Mouse (Mus musculus): Measurements from ENCODE around the gene Nab2. TPM values are rescaled to one million over a fixed set of nuclear protein-coding genes. Genes with fewer than 3 reads are reported as not detected.

Nab2 gene
- polyA plus RNA-seq, 1 experiment from 2014 or later = 17.4 TPM

DNA sequence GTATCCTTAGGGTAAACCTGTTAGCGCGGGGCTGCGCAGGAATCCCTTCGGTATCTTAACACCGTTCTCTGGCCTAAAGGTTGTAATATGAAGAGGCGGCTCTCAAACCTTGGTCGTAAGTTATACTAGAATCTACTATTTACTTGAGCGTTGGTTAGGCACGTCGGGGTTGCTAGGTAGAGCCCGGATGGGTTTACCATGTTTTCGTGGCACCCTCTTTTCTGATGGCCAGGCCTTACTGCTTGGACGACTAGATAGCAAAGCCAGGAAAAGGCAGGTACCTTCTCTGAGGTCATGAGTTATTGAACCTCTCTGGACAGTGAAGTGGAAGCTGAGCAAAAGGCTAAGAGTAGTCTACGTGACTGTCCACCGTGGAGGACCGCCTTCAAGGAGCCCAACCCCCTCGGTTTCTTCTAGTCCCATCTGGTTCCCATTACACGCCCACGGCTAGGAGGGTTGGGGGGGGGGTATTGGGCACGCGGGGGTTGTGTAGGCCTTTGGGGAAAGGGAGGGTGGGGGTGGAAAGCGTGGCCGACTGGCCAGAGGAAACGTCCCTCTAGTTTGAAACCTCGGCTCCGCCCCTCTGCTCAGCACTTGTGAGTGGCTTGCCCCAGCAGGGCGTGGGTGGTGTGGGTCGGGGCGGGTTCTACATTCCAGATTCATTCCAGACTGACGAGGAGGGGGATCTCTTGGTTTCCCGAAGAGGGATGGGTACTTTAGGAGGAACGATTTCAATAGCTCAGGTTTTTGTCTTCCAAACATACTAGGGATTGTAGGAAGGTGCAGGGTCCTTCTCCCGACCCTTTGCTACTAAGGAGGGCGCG is 887 bp downstream of the Nab2 start:
- under 1% methylated on average over 35 of the region's 35 CpGs for WGBS
- Histone ChIP-seq H3K4me1 (peaks cover 77% of the 10 kb centered on the region), H3K9me3 (replicated peaks) (no peaks in the 10 kb centered on the region), H3K4me3 (peak overlapping the region; percentile 84), H3K27ac (peak overlapping the region; percentile 97), H3K36me3 (peaks cover 26% of the 10 kb centered on the region), H3K27me3 (ENCODE audit: low read depth, poor library complexity, severe bottlenecking) (peaks cover 33% of the 10 kb centered on the region)
- DNase-seq (ENCODE audit: low spot score) = peak; percentile 89

DNA sequence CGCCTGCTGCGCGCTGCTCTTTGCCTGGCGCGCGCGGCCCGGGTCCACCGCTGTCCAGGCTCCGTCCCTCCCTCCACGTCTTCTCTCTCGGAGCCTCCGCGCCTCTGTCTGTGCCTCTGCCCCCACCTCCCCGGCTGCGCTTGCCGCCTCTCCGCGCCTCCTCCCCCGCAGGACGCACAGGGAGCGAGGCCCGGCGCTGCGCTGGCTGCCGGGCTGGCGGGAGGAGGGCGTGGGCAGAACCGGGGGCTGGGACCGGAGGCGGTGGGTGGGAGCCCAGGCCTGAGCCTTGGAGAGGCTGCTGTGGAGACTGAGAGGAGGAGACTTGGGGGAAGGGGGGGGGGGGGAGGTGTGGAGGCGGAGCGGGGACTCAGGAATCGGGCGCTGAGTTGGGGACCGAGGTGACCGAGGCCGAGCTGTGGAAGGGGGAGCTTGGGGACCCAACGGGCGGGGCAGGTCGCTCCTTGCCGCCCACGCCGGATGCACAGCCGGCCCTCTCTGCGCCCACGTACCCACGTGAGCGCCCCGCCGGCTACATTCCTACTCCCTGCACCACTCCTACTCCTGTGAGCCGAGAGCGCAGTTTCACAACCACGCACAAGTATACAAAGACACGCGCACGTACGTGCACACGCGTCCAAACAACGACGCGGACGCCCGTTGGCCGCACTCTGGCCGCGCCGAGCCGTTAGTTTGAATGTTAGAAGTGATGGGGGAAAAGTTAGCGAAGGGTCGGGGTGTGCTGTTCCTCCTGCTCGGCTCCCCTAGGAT is 1.7 kb downstream of the Nab2 start, which contains the start of gene Nemp1:
Gene Nemp1, plus strand, starts transcription at position 401 of the 768 bp plus-strand sequence.
- Histone ChIP-seq H3K27ac (peak within 1 kb of the TSS; percentile 97), H3K4me3 (peak within 1 kb of the TSS; percentile 84), H3K4me1 (peaks cover 85% of the 10 kb centered on the region), H3K36me3 (peaks cover 33% of the 10 kb centered on the region), H3K9me3 (replicated peaks) (no peaks in the 10 kb centered on the region), H3K27me3 (ENCODE audit: low read depth, poor library complexity, severe bottlenecking) (peaks cover 36% of the 10 kb centered on the region)
- 1% methylated on average over 69 of the region's 73 CpGs for WGBS
- peak; percentile 87 for DNase-seq (ENCODE audit: low spot score)

DNA sequence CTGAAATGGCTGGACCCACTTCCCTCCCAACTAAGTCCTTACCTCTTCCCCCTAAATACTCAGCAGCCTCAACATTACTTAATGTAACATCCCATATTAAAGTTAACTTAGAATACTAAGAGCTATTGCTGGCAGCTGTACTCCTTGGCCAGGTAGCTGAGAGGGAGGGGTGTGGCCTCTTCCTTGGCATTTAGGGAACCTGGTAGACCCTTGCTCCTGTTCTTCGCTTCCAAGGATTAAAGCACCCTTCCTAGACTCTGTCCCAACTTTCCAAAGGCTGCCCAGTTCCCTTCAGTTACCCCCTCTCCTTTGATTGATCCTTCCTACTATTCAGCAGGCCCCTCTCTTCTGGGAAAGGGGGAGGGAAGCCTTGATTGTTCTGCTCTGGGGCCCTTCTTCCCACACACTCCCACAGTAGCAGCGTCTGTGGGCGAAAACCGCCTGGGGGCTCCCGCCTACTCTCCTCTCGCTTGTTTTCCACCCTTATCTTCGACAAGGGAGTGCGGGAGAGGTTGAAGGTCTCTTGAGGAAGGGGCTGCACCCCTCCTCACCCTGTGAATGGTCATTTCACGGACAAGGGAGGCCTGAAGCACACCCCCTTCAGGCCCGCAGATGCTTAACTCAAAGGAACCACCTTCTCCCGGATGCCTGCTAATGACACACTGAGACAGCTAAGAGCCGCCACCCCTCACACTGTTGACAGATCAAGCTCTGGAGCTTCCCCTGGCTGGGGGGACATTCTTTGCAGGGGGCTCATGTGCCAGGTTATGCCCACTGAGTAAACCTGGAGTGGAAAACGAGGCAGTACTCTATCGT is 2.8 kb downstream of the Nab2 start:
- H3K36me3 ChIP-seq = peaks cover 44% of the 10 kb centered on the region
- 3% methylated on average over 14 of the region's 14 CpGs for WGBS
- peaks cover 36% of the 10 kb centered on the region for H3K27me3 ChIP-seq (ENCODE audit: low read depth, poor library complexity, severe bottlenecking)
- no peaks in the 10 kb centered on the region for H3K9me3 ChIP-seq (replicated peaks)
- H3K27ac ChIP-seq = peak overlapping the region; percentile 97
- peaks cover 92% of the 10 kb centered on the region for H3K4me1 ChIP-seq
- peak; percentile 65 for DNase-seq (ENCODE audit: low spot score)
- peak overlapping the region; percentile 84 for H3K4me3 ChIP-seq

DNA sequence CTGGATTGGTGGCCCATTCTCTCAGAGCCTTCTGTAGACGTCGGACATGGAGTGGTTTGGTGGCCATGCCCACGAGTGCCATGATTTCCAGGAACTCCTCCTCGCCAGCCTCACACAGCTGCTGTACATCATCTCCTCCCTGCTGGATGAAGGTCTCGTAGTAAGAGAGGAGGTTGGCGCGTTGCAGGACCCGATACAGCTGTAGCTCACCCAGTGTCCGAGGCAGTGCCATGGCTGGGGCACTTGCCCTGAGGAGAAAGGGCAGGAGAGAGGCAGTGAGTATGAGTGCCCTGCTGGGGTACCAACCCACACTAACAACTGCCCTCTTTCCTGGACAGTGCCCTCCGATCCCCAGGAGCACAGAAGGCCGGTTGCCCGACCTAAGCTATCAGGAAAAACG is 3.5 kb downstream of the Nab2 start:
- peak overlapping the region; percentile 84 for H3K4me3 ChIP-seq
- peaks cover 90% of the 10 kb centered on the region for H3K4me1 ChIP-seq
- no peak for DNase-seq (ENCODE audit: low spot score)
- peaks cover 51% of the 10 kb centered on the region for H3K36me3 ChIP-seq
- H3K27ac ChIP-seq = peak overlapping the region; percentile 97; the same call in 1 of the 2 replicates
- H3K9me3 ChIP-seq (replicated peaks) = no peaks in the 10 kb centered on the region
- WGBS = 24% methylated on average over 13 of the region's 13 CpGs
- H3K27me3 ChIP-seq (ENCODE audit: low read depth, poor library complexity, severe bottlenecking) = peaks cover 36% of the 10 kb centered on the region

DNA sequence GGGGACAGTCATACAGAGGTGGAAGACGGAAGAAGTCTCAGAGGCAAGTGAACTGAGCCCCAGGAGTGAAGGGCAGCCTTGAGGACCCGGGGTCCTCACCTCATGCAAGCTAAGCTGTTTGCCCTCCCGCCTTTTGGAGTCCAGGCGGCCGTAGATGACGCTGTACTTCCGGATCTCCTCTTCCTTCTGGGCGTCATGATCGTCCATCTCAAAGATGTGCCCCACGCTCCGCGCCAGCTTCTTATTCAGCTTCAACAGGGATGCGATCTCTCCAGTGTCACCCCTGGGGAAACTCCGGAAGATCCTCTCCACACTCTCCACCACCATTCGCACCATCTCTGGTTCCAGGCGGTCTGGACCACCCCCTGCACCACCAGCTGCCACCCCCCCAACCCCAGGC is 4.2 kb downstream of the Nab2 start:
- Histone ChIP-seq H3K27me3 (ENCODE audit: low read depth, poor library complexity, severe bottlenecking) (peaks cover 36% of the 10 kb centered on the region), H3K36me3 (peaks cover 58% of the 10 kb centered on the region), H3K4me3 (peak overlapping the region; percentile 84), H3K9me3 (replicated peaks) (no peaks in the 10 kb centered on the region), H3K27ac (0 out of 2 replicates have a peak overlapping the region, but pooled peaks have one; percentile 25), H3K4me1 (peaks cover 90% of the 10 kb centered on the region)
- 16% methylated on average over 16 of the region's 16 CpGs for WGBS
- no peak for DNase-seq (ENCODE audit: low spot score)

DNA sequence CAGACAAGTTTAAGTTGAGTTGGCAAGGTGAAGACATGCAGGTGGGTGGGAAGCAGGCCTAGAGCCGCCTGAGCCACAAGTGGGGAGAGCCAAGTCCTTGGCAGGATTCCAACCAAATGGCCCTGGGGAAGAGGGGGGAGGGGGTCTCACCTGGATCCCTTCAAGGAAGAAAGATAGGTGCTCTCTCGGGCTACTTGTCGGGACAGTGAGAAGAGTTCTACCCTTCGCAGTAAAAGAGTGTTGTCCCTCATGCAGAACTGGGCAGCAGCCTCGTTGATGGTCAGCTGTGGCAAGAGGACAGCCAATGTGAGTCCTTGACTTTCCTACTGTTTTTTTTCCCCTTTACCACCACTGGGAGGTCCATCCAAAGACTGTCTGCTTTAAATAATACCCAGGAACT is 4.8 kb downstream of the Nab2 start:
- H3K36me3 ChIP-seq = peaks cover 59% of the 10 kb centered on the region
- WGBS = 15% methylated on average over 5 of the region's 5 CpGs

DNA sequence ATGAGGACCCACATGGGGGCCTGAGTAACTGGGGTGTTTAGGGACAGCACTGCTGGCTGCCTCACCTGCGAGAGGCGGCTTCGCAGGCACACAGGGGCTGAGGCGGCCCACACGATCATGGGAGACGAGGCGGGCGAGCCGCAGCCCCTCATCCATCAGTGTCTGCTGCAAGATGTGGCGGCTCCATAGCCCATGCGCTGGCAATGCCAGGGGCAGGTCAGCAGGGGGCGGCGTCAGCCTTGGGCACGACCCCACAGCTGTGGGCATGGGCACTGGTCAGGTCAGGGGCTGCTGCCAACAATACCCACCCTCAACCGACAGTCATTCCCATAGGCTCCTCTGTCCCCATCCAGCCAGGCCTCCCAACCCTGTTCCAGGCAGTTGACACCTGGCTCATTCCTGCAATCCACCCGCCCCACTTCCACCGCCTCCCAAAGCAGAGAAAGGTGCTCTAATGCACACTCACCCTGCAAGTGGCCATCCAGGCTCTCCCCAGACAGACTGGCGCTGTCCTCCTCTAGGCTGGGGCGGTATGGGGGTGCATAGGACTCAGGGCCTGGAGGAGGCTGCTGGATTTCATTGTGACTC is 5.6 kb downstream of the Nab2 start:
- 13% methylated on average over 19 of the region's 19 CpGs for WGBS
- Histone ChIP-seq H3K4me3 (peak overlapping the region; percentile 84), H3K4me1 (peaks cover 88% of the 10 kb centered on the region), H3K36me3 (peaks cover 59% of the 10 kb centered on the region), H3K9me3 (replicated peaks) (no peaks in the 10 kb centered on the region), H3K27me3 (ENCODE audit: low read depth, poor library complexity, severe bottlenecking) (peaks cover 36% of the 10 kb centered on the region), H3K27ac (peak overlapping the region; percentile 66)
- DNase-seq (ENCODE audit: low spot score) = peak; percentile 60

More for the DNA sequence above, 4.8 kb downstream of the Nab2 start:
- H3K4me1 ChIP-seq = peaks cover 89% of the 10 kb centered on the region
- no peaks in the 10 kb centered on the region for H3K9me3 ChIP-seq (replicated peaks)
- peaks cover 36% of the 10 kb centered on the region for H3K27me3 ChIP-seq (ENCODE audit: low read depth, poor library complexity, severe bottlenecking)
- peak overlapping the region; percentile 84 for H3K4me3 ChIP-seq
- no peak for DNase-seq (ENCODE audit: low spot score)
- 0 out of 2 replicates have a peak overlapping the region, but pooled peaks have one; percentile 25 for H3K27ac ChIP-seq

DNA sequence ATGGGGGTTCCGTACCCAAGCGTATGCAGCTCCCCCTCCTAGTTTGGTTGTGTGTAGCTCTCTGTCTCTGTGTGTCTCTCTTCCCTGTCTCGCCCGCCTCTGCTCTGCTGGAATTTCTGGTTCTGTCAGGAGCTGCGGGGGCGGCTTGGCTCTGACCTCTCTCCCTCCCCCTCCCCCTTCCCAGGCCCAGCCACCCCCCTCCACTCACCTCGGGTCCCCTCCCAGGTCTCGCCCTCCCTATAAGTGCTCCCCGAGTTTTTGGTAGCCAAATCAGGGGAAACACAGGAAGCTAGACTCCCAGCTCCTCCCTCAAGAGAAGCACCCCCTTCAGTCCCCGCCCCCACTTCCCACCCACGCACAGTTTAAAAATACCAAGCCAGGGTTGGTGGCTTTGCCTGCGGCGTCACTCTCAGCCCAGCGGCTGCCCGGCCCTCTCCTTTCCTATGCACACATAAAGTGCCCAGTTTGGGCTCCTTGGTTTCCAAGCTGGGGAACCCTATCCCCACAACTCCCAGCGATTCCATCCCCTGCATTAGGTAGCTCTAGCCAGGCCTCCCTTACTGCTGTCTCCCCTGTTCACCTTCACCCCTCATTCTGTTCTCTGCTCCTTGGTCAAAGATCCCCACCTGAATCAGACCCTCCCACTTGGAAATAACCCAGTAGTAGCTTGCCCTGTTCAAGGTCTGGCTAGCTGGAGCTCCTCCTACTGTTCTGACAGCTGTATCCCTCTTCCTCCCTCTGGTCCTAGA is 6.3 kb downstream of the Nab2 start:
- Histone ChIP-seq H3K27ac (peak overlapping the region; percentile 66), H3K4me1 (peaks cover 84% of the 10 kb centered on the region), H3K4me3 (peak overlapping the region; percentile 84), H3K36me3 (peaks cover 59% of the 10 kb centered on the region), H3K9me3 (replicated peaks) (no peaks in the 10 kb centered on the region), H3K27me3 (ENCODE audit: low read depth, poor library complexity, severe bottlenecking) (peaks cover 36% of the 10 kb centered on the region)
- 4% methylated on average over 16 of the region's 16 CpGs for WGBS
- peak; percentile 72 for DNase-seq (ENCODE audit: low spot score)

DNA sequence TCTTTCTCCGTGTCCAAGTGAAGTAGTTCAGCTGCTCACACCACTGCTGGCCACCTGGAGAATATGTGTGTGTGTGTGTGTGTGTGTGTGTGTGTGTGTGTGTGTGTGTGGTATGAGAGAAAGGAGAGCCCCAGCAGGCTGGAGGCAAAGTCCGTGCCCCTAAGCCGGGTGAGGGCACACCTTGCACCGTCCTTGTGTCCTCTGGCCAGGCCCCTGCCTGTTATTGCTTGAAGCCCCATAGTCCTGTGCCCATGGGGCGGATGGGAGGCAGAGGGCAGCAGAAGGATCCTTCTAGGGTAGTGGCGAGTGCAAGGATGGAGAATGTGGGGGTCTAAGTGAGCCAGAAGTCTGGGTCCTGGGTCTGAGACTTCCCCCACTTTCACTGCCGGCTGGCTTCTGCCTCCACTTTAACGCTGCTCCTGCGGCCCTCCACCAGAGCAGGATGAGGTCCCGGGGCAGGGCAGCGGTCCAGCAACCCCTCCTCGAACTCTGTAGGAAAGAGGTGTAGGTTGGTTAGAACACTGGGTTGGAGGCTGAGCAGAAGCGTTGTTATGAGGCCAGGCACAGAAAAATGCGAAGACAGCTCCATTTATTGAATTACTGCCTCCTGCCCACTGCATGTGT is 7.0 kb downstream of the Nab2 start:
- peaks cover 36% of the 10 kb centered on the region for H3K27me3 ChIP-seq (ENCODE audit: low read depth, poor library complexity, severe bottlenecking)
- H3K9me3 ChIP-seq (replicated peaks) = no peaks in the 10 kb centered on the region
- no peak for DNase-seq (ENCODE audit: low spot score)
- WGBS = 15% methylated on average over 14 of the region's 14 CpGs
- H3K36me3 ChIP-seq = peaks cover 59% of the 10 kb centered on the region
- peak overlapping the region; percentile 84 for H3K4me3 ChIP-seq
- H3K4me1 ChIP-seq = peaks cover 77% of the 10 kb centered on the region
- peak overlapping the region; percentile 66 for H3K27ac ChIP-seq

DNA sequence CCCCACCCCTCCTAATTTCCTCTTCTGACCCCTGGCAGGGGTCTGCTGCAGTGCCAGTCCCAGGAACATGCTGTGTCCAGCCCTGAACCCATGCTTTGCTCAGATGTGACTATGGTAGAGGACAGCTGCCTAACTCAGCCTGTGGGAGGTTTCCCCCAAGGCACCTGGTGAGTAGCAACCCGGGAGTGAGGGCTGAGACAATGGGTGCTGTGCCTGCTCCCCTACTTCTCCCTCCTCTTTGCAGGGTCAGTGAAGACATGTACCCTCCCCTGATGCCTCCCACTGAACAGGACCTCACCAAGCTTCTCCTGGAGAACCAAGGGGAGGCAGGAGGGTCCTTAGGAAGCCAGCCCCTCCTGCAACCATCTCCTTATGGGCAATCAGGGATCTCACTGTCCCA is 8.8 kb downstream of the Nab2 start:
- 75% methylated on average over 1 of the region's 1 CpGs for WGBS

DNA sequence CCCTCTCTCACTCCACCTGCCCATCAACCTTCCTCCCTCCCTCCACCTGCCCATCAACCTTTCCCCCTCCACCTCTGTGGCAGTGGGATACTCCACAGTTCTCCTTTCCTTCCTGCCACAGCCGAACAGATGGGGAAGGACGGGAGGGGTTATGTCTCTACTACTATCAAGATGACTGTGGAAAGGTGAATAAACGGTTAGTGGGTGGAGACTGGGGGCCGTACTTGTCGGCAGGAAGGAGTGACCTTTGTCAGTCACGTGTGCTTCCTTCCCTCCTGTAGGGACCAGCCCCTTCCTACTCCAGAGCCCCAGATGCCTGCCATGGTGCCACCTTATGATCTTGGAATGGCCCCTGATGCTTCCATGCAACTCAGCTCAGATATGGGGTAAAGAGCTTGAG is 10.3 kb downstream of the Nab2 start:
- Histone ChIP-seq H3K36me3 (peaks cover 58% of the 10 kb centered on the region), H3K9me3 (replicated peaks) (no peaks in the 10 kb centered on the region), H3K4me1 (peaks cover 59% of the 10 kb centered on the region), H3K27ac (peak overlapping the region; percentile 53; the same call in 1 of the 2 replicates), H3K4me3 (0 out of 2 replicates have a peak overlapping the region, but pooled peaks have one; percentile 16), H3K27me3 (ENCODE audit: low read depth, poor library complexity, severe bottlenecking) (peaks cover 9% of the 10 kb centered on the region)
- 12% methylated on average over 6 of the region's 6 CpGs for WGBS
- no peak for DNase-seq (ENCODE audit: low spot score)

More for the DNA sequence above, 8.8 kb downstream of the Nab2 start:
- Histone ChIP-seq H3K4me1 (peaks cover 67% of the 10 kb centered on the region), H3K4me3 (no peak overlapping the region), H3K27ac (0 out of 2 replicates have a peak overlapping the region, but pooled peaks have one; percentile 8), H3K27me3 (ENCODE audit: low read depth, poor library complexity, severe bottlenecking) (peaks cover 23% of the 10 kb centered on the region), H3K9me3 (replicated peaks) (no peaks in the 10 kb centered on the region), H3K36me3 (peaks cover 63% of the 10 kb centered on the region)
- no peak for DNase-seq (ENCODE audit: low spot score)

Measured in limb, embryonic 10.5 days (tissue).